Mouse (Mus musculus): Measurements from ENCODE around the gene Ociad1. TPM values are rescaled to one million over a fixed set of nuclear protein-coding genes. Genes with fewer than 3 reads are reported as not detected.
A peak's percentile ranks its signal among the peaks of the same experiment; 100 is the strongest.

The Ociad1 gene
- polyA plus RNA-seq, 1 experiment, result 75.6 TPM

GRCm38 (mm10) chr5:73336448-73336847 is 43.9 kb downstream of the Ociad1 start:
- TF ChIP-seq POLR2A (IDR thresholded peaks at IDR 0.05; ENCODE audit: low read depth, low read length) (no peak), CTCF (conservative IDR thresholded peaks at IDR 0.05; ENCODE audit: insufficient read depth, insufficient read length, low read depth, low read length) (no peak)
- Histone ChIP-seq H3K27ac (ENCODE audit: insufficient read depth, low read depth, low read length) (no peak overlapping the region), H3K27me3 (replicated peaks; ENCODE audit: control insufficient read depth, insufficient read depth, low read length) (no peaks in the 10 kb centered on the region), H3K4me3 (ENCODE audit: insufficient read depth, low read depth, low read length) (no peak overlapping the region), H3K36me3 (ENCODE audit: control insufficient read depth, insufficient read depth, low read length) (no peaks in the 10 kb centered on the region), H3K4me1 (ENCODE audit: control insufficient read depth, insufficient read depth, low read length) (no peaks in the 10 kb centered on the region)
- no peak for DNase-seq
- WGBS, result 48% methylated on average over 5 of the region's 5 CpGs

- Histone ChIP-seq H3K4me3 (ENCODE audit: insufficient read depth, low read depth, low read length) (peak overlapping the region; percentile 57), H3K27ac (ENCODE audit: insufficient read depth, low read depth, low read length) (no peak overlapping the region), H3K4me1 (ENCODE audit: control insufficient read depth, insufficient read depth, low read length) (no peaks in the 10 kb centered on the region), H3K36me3 (ENCODE audit: control insufficient read depth, insufficient read depth, low read length) (no peaks in the 10 kb centered on the region), H3K27me3 (replicated peaks; ENCODE audit: control insufficient read depth, insufficient read depth, low read length) (no peaks in the 10 kb centered on the region)
- TF ChIP-seq POLR2A (IDR thresholded peaks at IDR 0.05; ENCODE audit: low read depth, low read length), result no peak
- TF ChIP-seq CTCF (conservative IDR thresholded peaks at IDR 0.05; ENCODE audit: insufficient read depth, insufficient read length, low read depth, low read length), result no peak
- DNase-seq, result peak; percentile 12
- WGBS, result 5% methylated on average over 41 of the region's 41 CpGs
These were observed 45.6 kb downstream of the Ociad1 start for GRCm38 (mm10) chr5:73337961-73338831.

GRCm38 (mm10) chr5:73338832-73339163 is 46.2 kb downstream of the Ociad1 start:
- no peaks in the 10 kb centered on the region for H3K27me3 ChIP-seq (replicated peaks; ENCODE audit: control insufficient read depth, insufficient read depth, low read length)
- no peak overlapping the region for H3K27ac ChIP-seq (ENCODE audit: insufficient read depth, low read depth, low read length)
- no peak for DNase-seq
- 65% methylated on average over 14 of the region's 14 CpGs for WGBS
- no peak for TF ChIP-seq POLR2A (IDR thresholded peaks at IDR 0.05; ENCODE audit: low read depth, low read length)
- TF ChIP-seq CTCF (conservative IDR thresholded peaks at IDR 0.05; ENCODE audit: insufficient read depth, insufficient read length, low read depth, low read length), result no peak
- no peaks in the 10 kb centered on the region for H3K4me1 ChIP-seq (ENCODE audit: control insufficient read depth, insufficient read depth, low read length)
- H3K4me3 ChIP-seq (ENCODE audit: insufficient read depth, low read depth, low read length), result peak overlapping the region; percentile 57
- H3K36me3 ChIP-seq (ENCODE audit: control insufficient read depth, insufficient read depth, low read length), result no peaks in the 10 kb centered on the region

- Histone ChIP-seq H3K36me3 (ENCODE audit: control insufficient read depth, insufficient read depth, low read length) (no peaks in the 10 kb centered on the region), H3K27me3 (replicated peaks; ENCODE audit: control insufficient read depth, insufficient read depth, low read length) (no peaks in the 10 kb centered on the region), H3K4me3 (ENCODE audit: insufficient read depth, low read depth, low read length) (no peak overlapping the region), H3K4me1 (ENCODE audit: control insufficient read depth, insufficient read depth, low read length) (no peaks in the 10 kb centered on the region), H3K27ac (ENCODE audit: insufficient read depth, low read depth, low read length) (no peak overlapping the region)
- no peak for DNase-seq
- 90% methylated on average over 9 of the region's 9 CpGs for WGBS
- TF ChIP-seq POLR2A (IDR thresholded peaks at IDR 0.05; ENCODE audit: low read depth, low read length) (no peak), CTCF (conservative IDR thresholded peaks at IDR 0.05; ENCODE audit: insufficient read depth, insufficient read length, low read depth, low read length) (no peak)
These were observed 47.5 kb downstream of the Ociad1 start for GRCm38 (mm10) chr5:73339779-73340722.

GRCm38 (mm10) chr5:73340723-73341235 is 48.2 kb downstream of the Ociad1 start, which contains the start of gene Ociad2:
Gene Ociad2, minus strand, starts transcription at chr5:73341028.
- Histone ChIP-seq H3K27ac (ENCODE audit: insufficient read depth, low read depth, low read length) (no peak within 1 kb of the TSS), H3K4me3 (ENCODE audit: insufficient read depth, low read depth, low read length) (no peak within 1 kb of the TSS), H3K27me3 (replicated peaks; ENCODE audit: control insufficient read depth, insufficient read depth, low read length) (no peaks in the 10 kb centered on the region), H3K4me1 (ENCODE audit: control insufficient read depth, insufficient read depth, low read length) (no peaks in the 10 kb centered on the region), H3K36me3 (ENCODE audit: control insufficient read depth, insufficient read depth, low read length) (no peaks in the 10 kb centered on the region)
- TF ChIP-seq POLR2A (IDR thresholded peaks at IDR 0.05; ENCODE audit: low read depth, low read length) (no peak), CTCF (conservative IDR thresholded peaks at IDR 0.05; ENCODE audit: insufficient read depth, insufficient read length, low read depth, low read length) (no peak)
- WGBS, result 77% methylated on average over 8 of the region's 8 CpGs
- no peak for DNase-seq

GRCm38 (mm10) chr5:73342701-73343355 is 50.2 kb downstream of the Ociad1 start:
- Histone ChIP-seq H3K27me3 (replicated peaks; ENCODE audit: control insufficient read depth, insufficient read depth, low read length) (no peaks in the 10 kb centered on the region), H3K27ac (ENCODE audit: insufficient read depth, low read depth, low read length) (no peak overlapping the region), H3K4me3 (ENCODE audit: insufficient read depth, low read depth, low read length) (no peak overlapping the region), H3K4me1 (ENCODE audit: control insufficient read depth, insufficient read depth, low read length) (no peaks in the 10 kb centered on the region), H3K36me3 (ENCODE audit: control insufficient read depth, insufficient read depth, low read length) (no peaks in the 10 kb centered on the region)
- DNase-seq, result no peak
- WGBS, result 86% methylated on average over 22 of the region's 22 CpGs
- TF ChIP-seq POLR2A (IDR thresholded peaks at IDR 0.05; ENCODE audit: low read depth, low read length) (no peak), CTCF (conservative IDR thresholded peaks at IDR 0.05; ENCODE audit: insufficient read depth, insufficient read length, low read depth, low read length) (no peak)

Data from kidney, adult 2 months (tissue).